Mouse (Mus musculus) liver, embryonic 14.5 days (tissue): ENCODE measurements around the gene Slc25a27.

ENCODE experiments used
- CTCF ChIP-seq: IDR thresholded peaks from 2 replicates; pipeline ENCODE4 v1.5.1; 2016; ENCODE audit warnings: antibody characterized with exemption, low read depth, control low read depth
- EP300 ChIP-seq: IDR thresholded peaks from 2 replicates; pipeline ENCODE4 v1.6.1; 2016; ENCODE audit warnings: antibody characterized with exemption, low read depth

GRCm38 (mm10) chr17:43637146-43637545 lies 29.9 kb downstream of the Slc25a27 start:
- TF ChIP-seq CTCF (no peak), EP300 (no peak)
